Mouse (Mus musculus) E14TG2a.4 (cell line): ENCODE results near the gene Ccdc62.

Experiments used
- CTCF ChIP-seq: conservative IDR thresholded peaks from 2 replicates; pipeline ENCODE4 v1.5.1; 2014; ENCODE audit warnings: low read length
- NANOG ChIP-seq: IDR thresholded peaks from 2 replicates; pipeline ENCODE4 v1.6.1; 2014; ENCODE audit warnings: borderline replicate concordance, low read length, mixed read lengths

GRCm38 (mm10) chr5:124000824-124001223 is 70.3 kb downstream of the Ccdc62 start:
- TF ChIP-seq CTCF (peak; percentile 88), NANOG (no peak)
